Comparison of ENCODE assay signal across 8 mouse cellular contexts in genomic region chr9:102353636-102354491, GRCm38 (mm10). TPM values are rescaled to one million over a fixed set of nuclear protein-coding genes. Genes with fewer than 3 reads are reported as not detected.
A peak's percentile ranks its signal among the peaks of the same experiment; 100 is the strongest.
DNase-seq lines count a peak whose midpoint lies in the region; ATAC-seq and TF ChIP-seq lines count a peak whose summit lies in the region.

No protein-coding gene starts in this region.

- no peak for TF ChIP-seq POLR2A in spleen, adult 2 months (IDR thresholded peaks at IDR 0.05; ENCODE audit: low read depth, low read length)

- peaks cover 8% of the 10 kb centered on the region for H3K27me3 ChIP-seq in spleen, adult 2 months (ENCODE audit: control insufficient read depth, insufficient read depth, low read length)
- peaks cover 84% of the 10 kb centered on the region for H3K27me3 ChIP-seq in embryonic facial prominence, embryonic 13.5 days
- H3K27me3 ChIP-seq in heart, embryonic 15.5 days: peaks cover 97% of the 10 kb centered on the region
- H3K27me3 ChIP-seq in stomach, postnatal 0 days (ENCODE audit: control insufficient read depth, insufficient read depth, low read length): peaks cover 18% of the 10 kb centered on the region

- ATAC-seq in embryonic facial prominence, embryonic 13.5 days (ENCODE audit: insufficient number of reproducible peaks, insufficient read depth, low FRiP score, low TSS enrichment, low read depth): 0 out of 2 replicates have a peak, but pooled peaks have one; percentile 30
- peak; percentile 51 for ATAC-seq in heart, embryonic 15.5 days (replicated peaks; ENCODE audit: insufficient number of reproducible peaks, insufficient read depth, low FRiP score, low read depth)
- no peak for ATAC-seq in stomach, postnatal 0 days (ENCODE audit: low FRiP score, low TSS enrichment)
- no peak for ATAC-seq in CD4-positive, CD25-positive, alpha-beta regulatory T cell, adult 4 months

- H3K4me3 ChIP-seq in spleen, adult 2 months (ENCODE audit: extremely low read depth, insufficient read depth, insufficient read length): peak overlapping the region; percentile 11; the same call in 1 of the 2 replicates
- H3K4me3 ChIP-seq in embryonic facial prominence, embryonic 13.5 days: peak overlapping the region; percentile 67
- H3K4me3 ChIP-seq in heart, embryonic 15.5 days: peak overlapping the region; percentile 58
- peak overlapping the region; percentile 52 for H3K4me3 ChIP-seq in stomach, postnatal 0 days (ENCODE audit: low read depth, low read length)

- no peak for TF ChIP-seq EP300 in stomach, postnatal 0 days (optimal IDR thresholded peaks at IDR 0.05)

- no peak for TF ChIP-seq CTCF in spleen, adult 2 months (IDR thresholded peaks at IDR 0.05; ENCODE audit: extremely low read depth, insufficient read depth, insufficient read length, insufficient replicate concordance)
- TF ChIP-seq CTCF in stomach, postnatal 0 days (IDR thresholded peaks at IDR 0.05; ENCODE audit: low read depth): no peak

- H3K4me2 ChIP-seq in embryonic facial prominence, embryonic 13.5 days: peak overlapping the region; percentile 100
- peak overlapping the region; percentile 96 for H3K4me2 ChIP-seq in heart, embryonic 15.5 days
- peak overlapping the region; percentile 88 for H3K4me2 ChIP-seq in stomach, postnatal 0 days (replicated peaks; ENCODE audit: low read depth)

- H3K4me1 ChIP-seq in spleen, adult 2 months (ENCODE audit: control insufficient read depth, insufficient read depth, insufficient read length): no peaks in the 10 kb centered on the region; the same call in 1 of the 2 replicates
- peaks cover 20% of the 10 kb centered on the region for H3K4me1 ChIP-seq in embryonic facial prominence, embryonic 13.5 days
- H3K4me1 ChIP-seq in heart, embryonic 15.5 days (replicated peaks): peaks cover 22% of the 10 kb centered on the region
- H3K4me1 ChIP-seq in stomach, postnatal 0 days (replicated peaks; ENCODE audit: control insufficient read depth, insufficient read depth): no peaks in the 10 kb centered on the region

- H3K9me3 ChIP-seq in embryonic facial prominence, embryonic 13.5 days: no peaks in the 10 kb centered on the region
- H3K9me3 ChIP-seq in heart, embryonic 15.5 days (replicated peaks): no peaks in the 10 kb centered on the region
- H3K9me3 ChIP-seq in stomach, postnatal 0 days (ENCODE audit: control insufficient read depth, low read length): no peaks in the 10 kb centered on the region

- peak overlapping the region; percentile 77 for H3K9ac ChIP-seq in embryonic facial prominence, embryonic 13.5 days
- peak overlapping the region; percentile 46 for H3K9ac ChIP-seq in heart, embryonic 15.5 days
- peak overlapping the region; percentile 53 for H3K9ac ChIP-seq in stomach, postnatal 0 days (ENCODE audit: low read length)

- DNase-seq in spleen, adult 2 months (ENCODE audit: low read depth in 1 of 2, low spot score in 2 of 2): no peak
- DNase-seq in spleen, adult 18-20 months: no peak
- DNase-seq in kidney, postnatal 10 days: peak; percentile 49
- DNase-seq in mesoderm, embryonic 11.5 days (ENCODE audit: low read depth, low spot score): peak; percentile 40
- no peak for DNase-seq in stomach, postnatal 0 days (ENCODE audit: low spot score)

- H3K27ac ChIP-seq in spleen, adult 2 months (ENCODE audit: insufficient read depth, low read length): no peak overlapping the region
- 0 out of 2 replicates have a peak overlapping the region, but pooled peaks have one; percentile 28 for H3K27ac ChIP-seq in embryonic facial prominence, embryonic 13.5 days
- H3K27ac ChIP-seq in heart, embryonic 15.5 days: no peak overlapping the region
- H3K27ac ChIP-seq in stomach, postnatal 0 days (replicated peaks): no peak overlapping the region

- no peaks in the 10 kb centered on the region for H3K36me3 ChIP-seq in spleen, adult 2 months (ENCODE audit: control insufficient read depth, insufficient read depth, low read length)
- H3K36me3 ChIP-seq in embryonic facial prominence, embryonic 13.5 days: no peaks in the 10 kb centered on the region
- no peaks in the 10 kb centered on the region for H3K36me3 ChIP-seq in heart, embryonic 15.5 days
- no peaks in the 10 kb centered on the region for H3K36me3 ChIP-seq in stomach, postnatal 0 days (ENCODE audit: control insufficient read depth, insufficient read depth, low read length)

- WGBS in spleen, adult 2 months: 5% methylated on average over 70 of the region's 70 CpGs
- WGBS in embryonic facial prominence, embryonic 13.5 days: under 1% methylated on average over 70 of the region's 70 CpGs
- under 1% methylated on average over 70 of the region's 70 CpGs for WGBS in heart, embryonic 15.5 days
- WGBS in stomach, postnatal 0 days: 2% methylated on average over 64 of the region's 70 CpGs

RNA-seq across cellular contexts. Expression of gene Ephb1, which starts 0.6 kb away (rescaled TPM):
- polyA plus RNA-seq in spleen, adult 2 months (2012; rRNA removed): 0.20 and 0.32 TPM in 2 replicates
- 5.2 and 7.0 TPM in 2 replicates for polyA plus RNA-seq in embryonic facial prominence, embryonic 13.5 days (2015; fragmentation: Nextera tagmentation; extraction: Ambion mirVana)
- polyA plus RNA-seq in heart, embryonic 15.5 days (2015; fragmentation: Nextera tagmentation; extraction: Ambion mirVana): 1.4 and 1.7 TPM in 2 replicates
- polyA plus RNA-seq in stomach, postnatal 0 days (2015; fragmentation: Nextera tagmentation; extraction: Ambion mirVana): 1.0 and 1.1 TPM in 2 replicates
- not detected for polyA plus RNA-seq in CD4-positive, CD25-positive, alpha-beta regulatory T cell, adult 4 months (2017; shearing (Covaris generic))

Comparison
In these comparisons a context has a peak if more than half of its experiments do, and no peak if none do; other contexts are left out.
1. DNase-seq: peak in kidney, postnatal 10 days (single experiment) and mesoderm, embryonic 11.5 days (single experiment); none in spleen, adult 2 months (0 of 2), spleen, adult 18-20 months (0 of 2) and stomach, postnatal 0 days (single experiment).
2. H3K4me3 ChIP-seq: peak in every context shown above with its lines; median percentile 67 in embryonic facial prominence, embryonic 13.5 days; 58 in heart, embryonic 15.5 days; 52 in stomach, postnatal 0 days; 11 in spleen, adult 2 months.
3. ATAC-seq: peak in embryonic facial prominence, embryonic 13.5 days (single experiment) and heart, embryonic 15.5 days (single experiment); none in stomach, postnatal 0 days (single experiment) and CD4-positive, CD25-positive, alpha-beta regulatory T cell, adult 4 months (single experiment).
4. Peak in every context shown above with its lines, with median percentiles within 50 percentile points of each other: H3K4me2 ChIP-seq and H3K9ac ChIP-seq.